Mouse (Mus musculus): ENCODE measurements around the gene H2-Aa.

- TF ChIP-seq GATA1 (IDR thresholded peaks at IDR 0.05; ENCODE audit: low read length) (no peak), TAL1 (IDR thresholded peaks at IDR 0.05; ENCODE audit: low read length) (no peak)
Measured at GRCm38 (mm10) chr17:34305380-34306030, 17.9 kb upstream of the H2-Aa start, which contains the start of gene H2-Eb1.

All from erythroblast, embryonic 14.5 days (primary cell).